Mouse (Mus musculus) CH12F3 (cell line): ENCODE data around the gene Ksr2.

Experiments used
- in situ Hi-C: fragments of 300-500 bp; cut with MboI; formaldehyde crosslinking; loops from 2 replicates; pipeline ENCODE4 v1.14.3; 2020; ENCODE audit warnings: low sequenced_read_pairs

Ksr2 gene

GRCm38 (mm10) chr5:117589266-117589665 is 175.5 kb downstream of the Ksr2 start:
- in situ Hi-C loops: no loop called here

- in situ Hi-C loops: no loop called here
Measured at GRCm38 (mm10) chr5:117593273-117593672, 179.5 kb downstream of the Ksr2 start.

- in situ Hi-C loops: no loop called here
Measured at GRCm38 (mm10) chr5:117596803-117597202, 183.0 kb downstream of the Ksr2 start.

GRCm38 (mm10) chr5:117602026-117602425 is 188.2 kb downstream of the Ksr2 start:
- in situ Hi-C loops: loop anchor here (25.0 kb wide), 1 partner anchor 335 kb away; no protein-coding TSS in a partner anchor

GRCm38 (mm10) chr5:117607761-117608309 is 194.0 kb downstream of the Ksr2 start:
- in situ Hi-C loops: loop anchor here (25.0 kb wide), 1 partner anchor 329 kb away; no protein-coding TSS in a partner anchor

GRCm38 (mm10) chr5:117614331-117615024 is 200.7 kb downstream of the Ksr2 start:
- in situ Hi-C loops: loop anchor here (25.0 kb wide), 1 partner anchor 323 kb away; no protein-coding TSS in a partner anchor

- in situ Hi-C loops: loop anchor here (25.0 kb wide), 1 partner anchor 317 kb away; no protein-coding TSS in a partner anchor
Measured at GRCm38 (mm10) chr5:117620292-117620691, 206.5 kb downstream of the Ksr2 start.

GRCm38 (mm10) chr5:117622221-117622620 is 208.4 kb downstream of the Ksr2 start:
- in situ Hi-C loops: loop anchor here (25.0 kb wide), 1 partner anchor 315 kb away; no protein-coding TSS in a partner anchor

GRCm38 (mm10) chr5:117623206-117623605 is 209.4 kb downstream of the Ksr2 start:
- in situ Hi-C loops: loop anchor here (25.0 kb wide), 1 partner anchor 314 kb away; no protein-coding TSS in a partner anchor

GRCm38 (mm10) chr5:117626907-117627306 is 213.1 kb downstream of the Ksr2 start:
- in situ Hi-C loops: no loop called here

- in situ Hi-C loops: no loop called here
Measured at GRCm38 (mm10) chr5:117628351-117628750, 214.6 kb downstream of the Ksr2 start.

GRCm38 (mm10) chr5:117629570-117629969 is 215.8 kb downstream of the Ksr2 start:
- in situ Hi-C loops: no loop called here

- in situ Hi-C loops: no loop called here
Measured at GRCm38 (mm10) chr5:117635211-117635610, 221.4 kb downstream of the Ksr2 start.

GRCm38 (mm10) chr5:117635838-117636237 is 222.0 kb downstream of the Ksr2 start:
- in situ Hi-C loops: no loop called here

GRCm38 (mm10) chr5:117641585-117641984 is 227.8 kb downstream of the Ksr2 start:
- in situ Hi-C loops: no loop called here

GRCm38 (mm10) chr5:117651238-117651886 is 237.6 kb downstream of the Ksr2 start:
- in situ Hi-C loops: no loop called here

GRCm38 (mm10) chr5:117658641-117659040 is 244.8 kb downstream of the Ksr2 start:
- in situ Hi-C loops: no loop called here

- in situ Hi-C loops: no loop called here
Measured at GRCm38 (mm10) chr5:117659596-117659995, 245.8 kb downstream of the Ksr2 start.

GRCm38 (mm10) chr5:117665181-117665580 is 251.4 kb downstream of the Ksr2 start:
- in situ Hi-C loops: no loop called here

GRCm38 (mm10) chr5:117667314-117667713 is 253.5 kb downstream of the Ksr2 start:
- in situ Hi-C loops: no loop called here

- in situ Hi-C loops: no loop called here
Measured at GRCm38 (mm10) chr5:117669265-117669664, 255.5 kb downstream of the Ksr2 start.

GRCm38 (mm10) chr5:117669843-117670242 is 256.0 kb downstream of the Ksr2 start:
- in situ Hi-C loops: no loop called here
